Mouse (Mus musculus): ENCODE data around the gene Aak1.

GRCm38 (mm10) chr6:86839089-86839488 lies 10.2 kb upstream of the Aak1 start:
- TF ChIP-seq POLR2A (IDR thresholded peaks at IDR 0.05; ENCODE audit: control insufficient read depth, extremely low read depth, insufficient read depth, low read length, poor library complexity) (no peak), CTCF (IDR thresholded peaks at IDR 0.05; ENCODE audit: borderline replicate concordance, control insufficient read depth, extremely low read depth, insufficient read depth, low read length, poor library complexity) (no peak)

All from thymus, adult 2 months (tissue).